Mouse (Mus musculus) MEL (cell line): ENCODE measurements around the gene Hnrnph1. TPM values are rescaled to one million over a fixed set of nuclear protein-coding genes. Genes with fewer than 3 reads are reported as not detected.
A peak's percentile ranks its signal among the peaks of the same experiment; 100 is the strongest.

ENCODE experiments used
- DNase-seq: peaks from one replicate; pipeline ENCODE4 v3.0.0; 2011; ENCODE audit warnings: low read depth, low spot score
- H3K27ac ChIP-seq: 2 replicates; pipeline ENCODE4 v1.5.1; 2012; ENCODE audit warnings: low read depth, mild to moderate bottlenecking, control low read depth, low read length, moderate library complexity; ENCODE audit not compliant: control insufficient read depth
- H3K27me3 ChIP-seq, 2 experiments: fragments of 150-350 bp in 1 of 2; sonication (generic) in 1 of 2; 2 replicates each; pipeline ENCODE4 v1.6.1; 2012; ENCODE audit warnings: low read length in 2 of 2, mild to moderate bottlenecking in 2 of 2, improper control_type of control experiment in 1 of 2, moderate library complexity in 1 of 2; ENCODE audit not compliant: insufficient read depth in 2 of 2, control insufficient read depth in 1 of 2
- H3K36me3 ChIP-seq, 2 experiments: 2 replicates each; pipeline ENCODE4 v1.6.1; 2012 to 2014; ENCODE audit warnings: low read length in 2 of 2, improper control_type of control experiment in 1 of 2, inconsistent platforms in 1 of 2, mild to moderate bottlenecking in 1 of 2; ENCODE audit not compliant: insufficient read depth in 2 of 2, control insufficient read depth in 1 of 2
- H3K4me1 ChIP-seq, 2 experiments: fragments of 150-350 bp in 1 of 2; sonication (generic) in 1 of 2; 2 replicates each; pipeline ENCODE4 v1.6.1; 2012; ENCODE audit warnings: low read length in 2 of 2, improper control_type of control experiment in 1 of 2, mild to moderate bottlenecking in 1 of 2; ENCODE audit not compliant: insufficient read depth in 2 of 2, control insufficient read depth in 1 of 2
- H3K4me3 ChIP-seq, 2 experiments: fragments of 150-350 bp in 1 of 2; sonication (generic) in 1 of 2; 2 replicates each; pipeline ENCODE4 v1.5.1; 2012; ENCODE audit warnings: low read depth in 2 of 2, low read length in 2 of 2, mild to moderate bottlenecking in 2 of 2, moderate library complexity in 2 of 2, control low read depth in 1 of 2, improper control_type of control experiment in 1 of 2; ENCODE audit not compliant: control insufficient read depth in 1 of 2, insufficient read depth in 1 of 2
- H3K79me2 ChIP-seq: 2 replicates; pipeline ENCODE4 v1.6.1; 2012; ENCODE audit warnings: mild to moderate bottlenecking, low read length, moderate library complexity; ENCODE audit not compliant: control insufficient read depth, poor library complexity, insufficient read depth
- H3K9ac ChIP-seq: 2 replicates; pipeline ENCODE4 v1.6.1; 2012; ENCODE audit warnings: low read depth, mild to moderate bottlenecking, control low read depth, low read length, moderate library complexity; ENCODE audit not compliant: control insufficient read depth, poor library complexity, severe bottlenecking
- H3K9me3 ChIP-seq: fragments of 150-350 bp; sonication (generic); replicated peaks from 2 replicates; pipeline ENCODE4 v1.6.1; 2012; ENCODE audit warnings: mild to moderate bottlenecking, low read length, improper control_type of control experiment, moderate library complexity; ENCODE audit not compliant: insufficient read depth
- CHD1 ChIP-seq: IDR thresholded peaks from 2 replicates; pipeline ENCODE4 v1.6.1; 2012; ENCODE audit warnings: low read depth, mild to moderate bottlenecking, inconsistent platforms, low read length, improper control_type of control experiment
- CHD2 ChIP-seq: IDR thresholded peaks from 2 replicates; pipeline ENCODE4 v1.6.1; 2011; ENCODE audit warnings: low read length, improper control_type of control experiment
- CTCF ChIP-seq, 3 experiments: IDR thresholded peaks in 2 of 3; conservative IDR thresholded peaks in 1 of 3; 2 replicates each; pipeline ENCODE4 v1.5.1; 2011 to 2012; ENCODE audit warnings: low read length in 3 of 3, low read depth in 2 of 3, mild to moderate bottlenecking in 2 of 3, improper control_type of control experiment in 1 of 3, inconsistent platforms in 1 of 3, mixed read lengths in 1 of 3, moderate library complexity in 1 of 3; ENCODE audit not compliant: control insufficient read depth in 1 of 3, insufficient read depth in 1 of 3, poor library complexity in 1 of 3, severe bottlenecking in 1 of 3
- E2F4 ChIP-seq: IDR thresholded peaks from 2 replicates; pipeline ENCODE4 v1.6.1; 2011; ENCODE audit warnings: low read depth, low read length, improper control_type of control experiment, borderline replicate concordance
- ELF1 ChIP-seq: IDR thresholded peaks from 2 replicates; pipeline ENCODE4 v1.6.1; 2014; ENCODE audit warnings: low read depth, mild to moderate bottlenecking, inconsistent platforms, low read length, improper control_type of control experiment, moderate library complexity
- ETS1 ChIP-seq: IDR thresholded peaks from 2 replicates; pipeline ENCODE4 v1.6.1; 2012; ENCODE audit warnings: low read depth, mild to moderate bottlenecking, inconsistent platforms, low read length, improper control_type of control experiment, moderate library complexity
- GABPA ChIP-seq: IDR thresholded peaks from 2 replicates; pipeline ENCODE4 v1.6.1; 2012; ENCODE audit warnings: low read depth, mild to moderate bottlenecking, inconsistent platforms, low read length, improper control_type of control experiment, moderate library complexity
- GATA1 ChIP-seq: IDR thresholded peaks from 2 replicates; pipeline ENCODE4 v1.6.1; 2011; ENCODE audit warnings: low read depth, low read length, improper control_type of control experiment
- JUND ChIP-seq: IDR thresholded peaks from 2 replicates; pipeline ENCODE4 v1.6.1; 2011; ENCODE audit warnings: low read depth, mild to moderate bottlenecking, improper control_type of control experiment, low read length
- KAT2A ChIP-seq: conservative IDR thresholded peaks from 2 replicates; pipeline ENCODE4 v1.6.1; 2012; ENCODE audit warnings: low read depth, low read length, improper control_type of control experiment, inconsistent platforms
- MAFK ChIP-seq: IDR thresholded peaks from 2 replicates; pipeline ENCODE4 v1.6.1; 2011; ENCODE audit warnings: low read depth, mild to moderate bottlenecking, low read length, improper control_type of control experiment, borderline replicate concordance
- MAX ChIP-seq: IDR thresholded peaks from 2 replicates; pipeline ENCODE4 v1.6.1; 2011; ENCODE audit warnings: low read length, improper control_type of control experiment
- MAZ ChIP-seq: IDR thresholded peaks from 2 replicates; pipeline ENCODE4 v1.6.1; 2012; ENCODE audit warnings: low read depth, mild to moderate bottlenecking, inconsistent platforms, low read length, improper control_type of control experiment
- MEF2A ChIP-seq: IDR thresholded peaks from 2 replicates; pipeline ENCODE4 v1.6.1; 2014; ENCODE audit warnings: low read depth, mild to moderate bottlenecking, inconsistent platforms, low read length, improper control_type of control experiment; ENCODE audit not compliant: poor library complexity, insufficient replicate concordance, severe bottlenecking; ENCODE audit errors: extremely low read depth
- MXI1 ChIP-seq: IDR thresholded peaks from 2 replicates; pipeline ENCODE4 v1.6.1; 2011; ENCODE audit warnings: mild to moderate bottlenecking, low read depth, low read length, improper control_type of control experiment
- MYB ChIP-seq: IDR thresholded peaks from 2 replicates; pipeline ENCODE4 v1.6.1; 2011; ENCODE audit warnings: mild to moderate bottlenecking, low read depth, low read length, improper control_type of control experiment
- MYC ChIP-seq: IDR thresholded peaks from 2 replicates; pipeline ENCODE4 v1.6.1; 2011; ENCODE audit warnings: low read depth, mild to moderate bottlenecking, low read length, improper control_type of control experiment, moderate library complexity
- NRF1 ChIP-seq: IDR thresholded peaks from 2 replicates; pipeline ENCODE4 v1.6.1; 2014; ENCODE audit warnings: low read depth, mild to moderate bottlenecking, inconsistent platforms, low read length, improper control_type of control experiment, moderate library complexity; ENCODE audit not compliant: poor library complexity, insufficient read depth, severe bottlenecking
- POLR2A ChIP-seq, 2 experiments: IDR thresholded peaks; 2 replicates each; pipeline ENCODE4 v1.6.1; 2011 to 2012; ENCODE audit warnings: low read length in 2 of 2, mild to moderate bottlenecking in 2 of 2, control low read depth in 1 of 2, improper control_type of control experiment in 1 of 2, low read depth in 1 of 2, moderate library complexity in 1 of 2; ENCODE audit not compliant: control insufficient read depth in 1 of 2, insufficient read depth in 1 of 2, poor library complexity in 1 of 2
- POLR2AphosphoS2 ChIP-seq: IDR thresholded peaks from 2 replicates; pipeline ENCODE4 v1.6.1; 2011; ENCODE audit warnings: low read length, improper control_type of control experiment
- POLR2AphosphoS5 ChIP-seq: IDR thresholded peaks from 2 replicates; pipeline ENCODE4 v1.6.1; 2012; ENCODE audit warnings: low read depth, borderline replicate concordance, mild to moderate bottlenecking, inconsistent platforms, low read length, moderate library complexity, mixed read lengths
- RAD21 ChIP-seq: IDR thresholded peaks from 2 replicates; pipeline ENCODE4 v1.6.1; 2011; ENCODE audit warnings: mild to moderate bottlenecking, low read depth, low read length, improper control_type of control experiment
- RCOR1 ChIP-seq: IDR thresholded peaks from 2 replicates; pipeline ENCODE4 v1.6.1; 2012; ENCODE audit warnings: low read depth, mild to moderate bottlenecking, inconsistent platforms, low read length, improper control_type of control experiment
- SIN3A ChIP-seq: IDR thresholded peaks from 2 replicates; pipeline ENCODE4 v1.6.1; 2012; ENCODE audit warnings: low read length, improper control_type of control experiment, inconsistent platforms
- SMC3 ChIP-seq: IDR thresholded peaks from 2 replicates; pipeline ENCODE4 v1.6.1; 2011; ENCODE audit warnings: low read depth, low read length, improper control_type of control experiment
- TAL1 ChIP-seq: IDR thresholded peaks from 2 replicates; pipeline ENCODE4 v1.6.1; 2012; ENCODE audit warnings: mild to moderate bottlenecking, inconsistent platforms, low read length, moderate library complexity, mixed read lengths
- TBP ChIP-seq: IDR thresholded peaks from 2 replicates; pipeline ENCODE4 v1.8.0; 2011; ENCODE audit warnings: low read depth, low read length, improper control_type of control experiment
- TCF12 ChIP-seq: IDR thresholded peaks from 2 replicates; pipeline ENCODE4 v1.6.1; 2014; ENCODE audit warnings: low read depth, mild to moderate bottlenecking, inconsistent platforms, low read length, improper control_type of control experiment, moderate library complexity
- UBTF ChIP-seq: IDR thresholded peaks from 2 replicates; pipeline ENCODE4 v1.6.1; 2012; ENCODE audit warnings: low read depth, mild to moderate bottlenecking, inconsistent platforms, low read length, improper control_type of control experiment, moderate library complexity, borderline replicate concordance; ENCODE audit not compliant: insufficient read depth
- USF2 ChIP-seq, 2 experiments: IDR thresholded peaks; 2 replicates each; pipeline ENCODE4 v1.6.1; 2011 to 2012; ENCODE audit warnings: improper control_type of control experiment in 2 of 2, low read length in 2 of 2, borderline replicate concordance in 1 of 2, inconsistent platforms in 1 of 2, low read depth in 1 of 2, mild to moderate bottlenecking in 1 of 2; ENCODE audit not compliant: insufficient read depth in 1 of 2
- ZC3H11A ChIP-seq: IDR thresholded peaks from 2 replicates; pipeline ENCODE4 v1.6.1; 2012; ENCODE audit warnings: low read depth, mild to moderate bottlenecking, inconsistent platforms, low read length, improper control_type of control experiment
- ZNF384 ChIP-seq: IDR thresholded peaks from 2 replicates; pipeline ENCODE4 v1.6.1; 2012; ENCODE audit warnings: low read depth, mild to moderate bottlenecking, inconsistent platforms, low read length, improper control_type of control experiment
- polyA plus RNA-seq, 2 experiments: library from polyadenylated mRNA; stranded (reverse) in 1 of 2; unstranded in 1 of 2; fragments of >175 nt in 1 of 2; fragments of >200 nt in 1 of 2; gene quantifications; 2 replicates each; pipeline versions ENCODE4 v1.2.1 to v1.2.4; 2012; ENCODE audit warnings: low replicate concordance in 2 of 2, low read depth in 1 of 2; ENCODE audit not compliant: insufficient read length in 2 of 2, insufficient read depth in 1 of 2, missing spikeins in 1 of 2
- total RNA-seq: library from RNA; depleted of rRNA; stranded (reverse); fragments of 300-350 nt; gene quantifications from 2 replicates; pipeline ENCODE4 v1.2.3, GENCODE M21; 2012

Hnrnph1 gene
- total and polyA plus RNA-seq, 3 experiments = 227 to 552 (median 425) TPM

DNA sequence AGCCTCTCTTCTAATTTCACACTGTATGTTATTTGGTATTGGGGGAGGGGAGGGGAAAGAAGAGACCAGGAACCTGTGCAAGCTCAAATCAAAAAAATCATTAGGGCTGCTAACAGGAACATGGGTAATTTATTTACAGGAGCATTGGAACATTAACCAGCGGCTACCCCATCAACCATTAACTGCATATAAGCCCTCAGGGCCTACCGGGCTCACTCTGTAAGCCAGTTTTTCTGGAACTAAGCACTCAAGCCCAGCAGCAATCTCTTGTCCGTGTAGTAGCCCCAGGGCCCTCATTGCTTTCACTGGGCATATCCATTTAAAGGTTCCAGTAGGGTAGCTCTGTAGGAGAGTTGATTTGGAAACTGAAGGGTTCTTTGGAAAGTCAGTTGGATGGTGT is 21.9 kb upstream of the Hnrnph1 start:
- peaks cover 7% of the 10 kb centered on the region; the same call in 1 of the 2 replicates for H3K79me2 ChIP-seq
- TF ChIP-seq TBP (no peak), MAZ (0 out of 2 replicates have a peak, but pooled peaks have one; percentile 10)
- TF ChIP-seq, all 39 proteins: peak for 1
- Histone ChIP-seq H3K4me1 (peaks cover 11 to 26% of the 10 kb centered on the region in 2 experiments; a peak in 3 of 4 replicates), H3K36me3 (peaks cover 0 to 15% of the 10 kb centered on the region in 2 experiments; a peak in 2 of 4 replicates), H3K9me3 (no peaks in the 10 kb centered on the region), H3K27ac (peak overlapping the region; percentile 40; the same call in 1 of the 2 replicates), H3K9ac (no peak overlapping the region), H3K27me3 (no peaks in the 10 kb centered on the region), H3K4me3 (no peak overlapping the region)
- DNase-seq = no peak

DNA sequence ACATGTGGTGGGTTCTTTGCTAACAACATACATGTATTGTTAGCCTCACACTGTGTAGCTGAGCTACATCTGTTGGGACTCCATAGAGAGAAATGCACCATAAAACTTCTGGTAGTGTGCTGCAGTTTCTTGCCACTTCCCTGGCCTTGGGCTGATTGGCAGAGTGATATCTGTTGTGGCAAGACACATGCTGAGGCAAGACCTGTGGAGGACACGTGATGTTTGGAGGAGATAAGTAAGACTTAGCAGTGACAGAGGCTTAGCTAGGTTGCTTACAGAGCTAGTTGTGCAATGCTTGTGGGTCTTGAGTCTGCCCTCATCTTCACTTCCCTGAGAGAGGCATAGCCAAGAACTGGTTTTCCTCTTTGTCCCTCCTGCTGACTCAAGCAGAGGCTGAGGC is 21.4 kb upstream of the Hnrnph1 start:
- no peak overlapping the region for H3K4me3 ChIP-seq
- H3K4me1 ChIP-seq = peaks cover 13 to 27% of the 10 kb centered on the region in 2 experiments; a peak in 3 of 4 replicates
- TF ChIP-seq MAX = peak; percentile 90
- TF ChIP-seq MXI1 = peak; percentile 82
- TF ChIP-seq UBTF = no peak
- TF ChIP-seq CHD1 = no peak
- no peak for TF ChIP-seq SMC3
- TF ChIP-seq ZC3H11A = no peak
- TF ChIP-seq TAL1 = peak; percentile 56
- no peak for TF ChIP-seq POLR2A (IDR thresholded peaks at IDR 0.05; ENCODE audit: control insufficient read depth in 1 of 2, insufficient read depth in 1 of 2, low read depth in 1 of 2, low read length in 2 of 2, poor library complexity in 1 of 2)
- no peak for TF ChIP-seq RAD21
- no peak for TF ChIP-seq NRF1
- TF ChIP-seq ZNF384 = no peak
- TF ChIP-seq MYB = no peak
- TF ChIP-seq POLR2AphosphoS5 = no peak
- TF ChIP-seq POLR2AphosphoS2 = no peak
- no peak for TF ChIP-seq ELF1
- TF ChIP-seq MAFK = no peak
- no peak for TF ChIP-seq RCOR1
- no peak for TF ChIP-seq CHD2
- TF ChIP-seq E2F4 = no peak
- TF ChIP-seq GATA1 = peak; percentile 87
- TF ChIP-seq ETS1 = peak; percentile 83
- no peak for TF ChIP-seq MAZ
- no peak for TF ChIP-seq MEF2A
- no peak for TF ChIP-seq KAT2A
- TF ChIP-seq TCF12 = peak; percentile 71
- TF ChIP-seq JUND = no peak
- TF ChIP-seq MYC = peak; percentile 72
- no peak for TF ChIP-seq CTCF (IDR thresholded peaks at IDR 0.05 in 2 of 3, conservative IDR thresholded peaks at IDR 0.05 in 1 of 3; ENCODE audit: control insufficient read depth in 1 of 3, insufficient read depth in 1 of 3, low read depth in 2 of 3, low read length in 3 of 3, poor library complexity in 1 of 3, severe bottlenecking in 1 of 3)
- TF ChIP-seq USF2 (IDR thresholded peaks at IDR 0.05; ENCODE audit: borderline replicate concordance in 1 of 2, insufficient read depth in 1 of 2, low read depth in 1 of 2, low read length in 2 of 2) = peak in 1 of 2 experiments; percentile 70; a peak in 2 of 4 replicates
- no peak for TF ChIP-seq GABPA
- TF ChIP-seq SIN3A = peak; percentile 74

More for the DNA sequence above, 21.4 kb upstream of the Hnrnph1 start:
- peaks cover 0 to 19% of the 10 kb centered on the region in 2 experiments; a peak in 2 of 4 replicates for H3K36me3 ChIP-seq
- no peaks in the 10 kb centered on the region for H3K27me3 ChIP-seq
- H3K79me2 ChIP-seq = peaks cover 7% of the 10 kb centered on the region; the same call in 1 of the 2 replicates
- H3K9me3 ChIP-seq = no peaks in the 10 kb centered on the region
- H3K9ac ChIP-seq = no peak overlapping the region
- peak overlapping the region; percentile 46 for H3K27ac ChIP-seq
- peak; percentile 85 for DNase-seq
